Mouse (Mus musculus) kidney, postnatal 36 days (tissue): ENCODE results near the gene Tspan10.

Experiments
- DNase-seq, 2 experiments: peaks; one replicate each; pipeline ENCODE4 v3.0.0; 2021 to 2022; ENCODE audit warnings: mixed read lengths in 2 of 2

Gene Tspan10

GRCm38 (mm10) chr11:120457370-120457769 is 14.9 kb downstream of the Tspan10 start:
- peak in 1 of 2 experiments; percentile 14 for DNase-seq

DNA sequence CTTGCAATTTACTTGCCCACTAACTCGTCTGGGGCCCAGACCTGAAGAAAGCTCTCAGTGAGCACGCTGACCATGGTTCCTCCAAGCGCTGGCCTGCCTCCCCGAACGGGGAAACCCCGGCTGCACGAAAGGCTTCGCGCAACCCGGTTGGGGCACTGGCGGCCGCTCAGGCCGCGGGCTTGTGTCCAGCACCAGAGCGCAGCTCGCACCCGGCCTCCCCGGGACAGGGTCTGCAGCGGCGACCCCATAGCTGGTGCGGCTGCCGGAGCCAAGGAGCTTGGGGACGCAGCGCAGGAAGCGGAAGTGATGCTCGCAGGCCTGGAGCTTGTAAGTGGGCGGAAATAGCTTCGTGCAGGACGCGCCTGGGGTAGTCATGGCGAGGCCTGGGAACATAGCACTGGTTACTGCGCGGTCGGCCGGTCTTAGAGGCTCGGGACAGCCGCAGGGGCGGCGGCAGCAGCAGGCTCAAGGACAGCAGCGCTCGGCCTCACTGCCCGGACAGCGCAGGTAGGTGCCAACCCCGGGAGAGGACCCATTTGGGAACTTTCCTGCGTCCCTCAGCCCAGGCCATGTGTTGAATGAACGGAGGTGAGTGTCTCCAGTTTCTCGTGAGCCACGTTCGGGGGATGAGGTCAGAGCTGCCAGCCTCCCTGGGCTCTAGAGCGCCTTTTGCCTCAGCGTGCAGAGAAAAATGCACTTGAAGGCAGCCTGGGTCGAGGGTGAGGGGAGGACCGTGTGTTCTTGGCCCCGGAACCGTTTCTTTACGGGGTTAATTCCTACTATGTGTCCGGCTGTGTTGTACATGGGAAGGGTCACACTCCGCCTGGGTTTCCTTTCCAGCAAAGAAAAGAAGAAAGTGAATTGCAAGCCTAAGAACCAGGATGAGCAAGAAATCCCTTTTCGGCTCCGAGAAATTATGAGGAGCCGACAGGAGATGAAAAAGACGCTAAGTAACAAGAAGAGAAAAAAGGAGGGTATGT is 15.6 kb downstream of the Tspan10 start, which contains the start of the genes Oxld1 and Ccdc137:
Oxld1 (minus strand) TSS at position 297 of the 980 bp plus-strand sequence.
Ccdc137 (plus strand) TSS at position 344 of the 980 bp plus-strand sequence.
- DNase-seq: peak; percentile 77 to 87

DNA sequence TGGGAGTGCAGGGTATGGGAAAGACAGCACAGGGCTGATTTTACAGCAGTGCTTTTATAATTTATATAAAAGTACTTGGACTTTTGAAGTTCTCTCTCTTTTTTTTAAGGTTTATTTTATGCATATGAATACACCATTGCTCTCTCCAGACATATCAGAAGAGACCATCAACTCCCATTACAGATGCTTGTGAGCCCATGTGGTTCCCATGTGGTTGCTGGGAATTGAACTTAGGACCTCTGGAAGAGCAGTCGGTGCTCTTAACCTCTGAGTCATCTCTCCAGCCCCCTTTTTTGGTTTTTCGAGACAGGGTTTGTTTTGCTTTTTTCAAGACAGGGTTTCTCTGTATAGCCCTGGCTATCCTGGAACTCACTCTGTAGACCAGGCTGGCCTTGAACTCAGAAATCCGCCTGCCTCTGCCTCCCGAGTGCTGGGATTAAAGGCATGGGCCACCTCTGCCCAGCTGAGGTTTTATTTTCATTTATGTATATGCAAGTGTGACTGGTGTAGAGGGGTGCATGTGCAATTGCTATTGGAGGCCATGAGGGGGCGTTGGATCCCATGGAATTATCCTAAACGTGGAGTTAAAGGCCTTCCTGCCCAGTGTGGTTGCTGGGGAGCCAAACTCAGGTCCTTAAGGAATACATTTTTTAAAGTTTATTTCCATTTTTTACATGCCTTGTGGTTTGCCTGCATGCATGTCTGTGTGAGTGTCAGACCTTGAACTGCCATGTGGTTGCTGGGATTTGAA is 16.6 kb downstream of the Tspan10 start:
- peak in 1 of 2 experiments; percentile 58 for DNase-seq

- no peak for DNase-seq
Observed at GRCm38 (mm10) chr11:120463536-120463935, 21.1 kb downstream of the Tspan10 start.

- no peak for DNase-seq
Observed at GRCm38 (mm10) chr11:120464365-120464764, 21.9 kb downstream of the Tspan10 start.

DNA sequence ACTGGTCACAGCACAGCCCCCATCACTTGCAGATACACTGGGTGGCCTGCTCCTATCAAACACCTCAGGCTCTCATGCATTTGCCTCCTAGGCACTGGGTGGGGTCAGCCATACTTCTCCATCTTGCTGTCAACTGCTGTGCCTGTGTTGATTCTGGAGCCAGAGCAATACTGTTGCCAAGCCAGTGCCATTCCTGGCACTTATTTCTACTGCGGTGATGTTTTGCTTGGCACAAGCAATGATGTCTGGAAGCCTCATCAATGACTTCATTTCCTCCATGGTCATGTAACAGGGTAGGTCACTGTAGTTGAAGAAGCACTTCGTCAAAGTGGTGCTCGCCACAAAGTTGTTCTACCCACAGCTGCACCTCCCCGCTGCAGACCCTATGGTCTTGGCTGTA is 23.1 kb downstream of the Tspan10 start:
- DNase-seq: no peak

GRCm38 (mm10) chr11:120467051-120467735 is 24.7 kb downstream of the Tspan10 start, which contains the start of gene Arl16:
Gene Arl16, minus strand, starts transcription at chr11:120467607.
- DNase-seq: peak; percentile 96

- DNase-seq: no peak
Observed at GRCm38 (mm10) chr11:120467736-120468092, 25.3 kb downstream of the Tspan10 start.

- DNase-seq: peak; percentile 78 to 83
Observed at GRCm38 (mm10) chr11:120472052-120472451, 29.6 kb downstream of the Tspan10 start.

DNA sequence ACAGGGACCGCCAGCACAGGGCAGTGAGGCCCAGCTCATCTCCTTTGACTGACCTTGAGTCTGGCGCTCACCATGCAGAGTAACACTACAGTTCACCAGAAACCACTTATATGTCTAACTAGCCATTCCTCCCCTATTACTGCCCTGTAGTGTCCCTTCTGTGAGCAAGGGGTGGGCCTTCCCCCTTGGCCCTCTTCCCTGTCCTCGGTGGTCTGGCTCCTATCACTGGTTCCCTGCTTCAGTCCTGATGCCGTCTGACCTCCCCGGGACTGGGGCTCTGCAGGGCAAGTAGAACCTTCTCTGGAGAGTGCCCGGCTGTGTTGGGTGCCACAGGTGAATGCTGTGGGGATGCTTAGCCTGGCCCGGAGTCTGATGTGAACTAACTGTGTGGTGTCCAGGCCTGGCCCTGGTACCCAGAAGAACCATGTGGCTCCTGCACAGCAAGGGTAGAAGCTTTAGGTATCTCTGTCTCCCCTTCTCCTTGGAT is 41.0 kb downstream of the Tspan10 start:
- DNase-seq: no peak

DNA sequence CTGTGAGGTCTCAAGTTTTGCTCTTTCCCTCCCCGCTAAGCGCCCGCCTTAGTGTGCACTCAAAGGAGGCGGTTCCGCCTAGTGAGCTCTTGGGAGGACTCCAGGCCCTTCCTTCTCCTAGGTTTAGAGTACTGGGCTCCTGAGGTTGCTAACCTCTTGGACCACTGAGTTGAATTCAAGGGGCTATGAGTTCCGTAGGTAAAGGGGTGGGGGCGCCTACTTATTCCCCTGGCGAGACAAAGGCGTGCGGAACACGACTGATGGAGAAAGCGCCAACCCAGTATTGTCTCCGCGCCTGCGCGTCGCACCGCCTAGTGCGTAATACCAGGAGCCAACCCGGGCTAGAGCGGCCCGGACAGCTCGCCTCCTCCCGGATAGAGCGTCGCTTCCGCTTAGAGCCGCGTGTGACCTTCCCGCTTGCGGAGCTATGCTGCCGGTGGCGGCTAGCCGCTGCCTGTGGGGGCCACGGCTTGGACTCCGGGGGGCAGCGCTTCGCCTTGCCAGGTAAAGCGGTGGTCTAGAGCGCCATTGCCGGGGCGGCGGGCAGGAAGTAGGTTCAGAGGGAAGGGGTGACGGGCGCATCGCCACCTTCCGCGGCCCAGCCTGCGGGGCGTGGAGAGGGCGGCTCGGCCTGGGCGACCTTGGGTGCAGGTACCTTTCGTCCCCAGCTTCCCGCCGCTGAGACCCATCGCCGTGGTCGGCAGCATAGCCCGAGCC is 42.0 kb downstream of the Tspan10 start, which contains the start of gene Mrpl12:
Mrpl12 (plus strand) TSS at position 349 of the 717 bp plus-strand sequence.
- peak; percentile 91 to 94 for DNase-seq

DNA sequence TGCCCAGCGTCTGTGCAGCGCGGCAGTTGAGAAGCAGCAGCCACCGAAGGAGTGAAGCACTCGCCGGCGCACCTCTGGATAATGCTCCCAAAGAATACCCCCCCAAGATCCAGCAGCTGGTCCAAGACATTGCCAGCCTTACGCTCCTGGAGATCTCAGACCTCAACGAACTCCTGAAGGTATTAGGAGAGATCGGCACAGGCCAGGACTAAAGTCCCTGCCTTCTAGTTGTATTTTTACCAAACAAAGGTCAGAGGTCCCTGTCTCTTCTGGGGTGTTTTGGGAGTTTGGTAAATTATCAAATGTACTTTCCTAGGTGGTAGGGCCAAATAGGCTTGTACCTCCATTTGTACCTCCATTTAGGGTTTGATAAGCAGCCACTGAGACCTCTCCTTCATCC is 42.8 kb downstream of the Tspan10 start:
- peak; percentile 73 to 80 for DNase-seq

GRCm38 (mm10) chr11:120488516-120488915 is 46.1 kb downstream of the Tspan10 start:
- no peak for DNase-seq

DNA sequence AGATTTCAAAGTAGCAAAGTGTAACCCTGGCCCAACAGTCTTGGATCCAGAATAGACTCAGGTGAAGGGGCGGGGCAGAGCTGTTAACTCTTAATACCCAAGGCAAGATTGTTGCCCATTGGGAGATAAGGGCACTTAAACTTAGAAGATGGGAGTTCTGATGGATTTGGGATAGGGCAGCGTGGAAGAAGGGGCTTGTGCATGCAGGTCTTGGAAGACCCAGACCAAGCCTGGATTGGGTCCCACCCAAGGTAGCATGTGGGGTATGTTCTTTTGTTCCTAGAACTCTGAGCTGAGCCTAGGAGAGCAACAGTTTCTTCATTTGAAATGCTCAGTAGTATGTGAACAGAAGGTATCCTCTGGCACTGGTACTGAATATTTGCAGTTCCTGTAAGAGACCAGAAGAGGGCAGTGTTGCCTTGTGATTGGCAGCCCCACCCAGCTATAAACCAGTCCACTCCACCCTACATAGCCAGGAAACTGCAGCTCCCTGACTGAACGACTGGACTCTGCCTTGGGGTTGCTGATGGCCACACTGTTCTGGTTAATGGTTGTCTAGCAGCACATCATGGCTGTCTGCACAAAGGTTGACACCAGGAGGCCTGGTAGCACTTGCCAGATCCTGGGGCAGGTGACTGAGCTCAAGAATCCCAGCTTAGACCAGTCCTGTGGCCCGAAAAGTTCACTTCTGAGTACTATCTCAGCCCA is 46.8 kb downstream of the Tspan10 start:
- peak; percentile 84 to 93 for DNase-seq

DNA sequence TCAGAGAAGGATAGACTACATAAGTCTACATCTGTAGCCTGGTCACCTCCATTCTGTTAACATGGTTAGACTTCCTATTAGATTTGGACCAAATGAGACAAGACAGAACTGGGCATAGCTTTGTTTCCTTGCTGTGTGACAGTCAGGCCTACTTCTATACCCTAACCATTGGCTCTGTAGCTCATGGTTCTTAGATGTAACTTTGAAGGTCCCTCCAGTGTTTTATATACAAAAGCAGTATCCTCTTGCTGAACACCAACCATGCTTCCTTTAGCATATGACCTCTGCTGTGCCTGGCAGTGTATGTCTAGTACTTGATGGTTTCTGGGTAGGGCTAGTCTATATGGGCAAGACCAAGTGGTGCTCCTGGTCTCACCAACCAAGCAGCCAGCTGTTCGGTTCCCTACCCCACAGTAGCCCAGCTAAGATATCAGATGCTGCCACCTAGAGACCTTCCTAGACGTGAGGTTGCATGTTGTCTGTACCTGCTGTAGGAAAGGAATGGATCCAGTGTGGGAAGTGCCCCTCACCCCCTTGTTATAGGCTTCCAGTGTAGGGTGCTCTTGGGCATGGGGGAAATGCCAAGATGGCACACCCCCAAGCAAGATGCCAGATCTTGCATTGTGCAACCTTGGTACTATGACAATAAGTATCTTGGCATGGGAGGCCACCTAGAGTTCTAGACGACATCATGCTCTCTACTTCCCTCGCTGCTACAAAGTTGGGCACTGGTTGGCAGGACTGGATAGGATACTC is 48.0 kb downstream of the Tspan10 start:
- no peak for DNase-seq

DNA sequence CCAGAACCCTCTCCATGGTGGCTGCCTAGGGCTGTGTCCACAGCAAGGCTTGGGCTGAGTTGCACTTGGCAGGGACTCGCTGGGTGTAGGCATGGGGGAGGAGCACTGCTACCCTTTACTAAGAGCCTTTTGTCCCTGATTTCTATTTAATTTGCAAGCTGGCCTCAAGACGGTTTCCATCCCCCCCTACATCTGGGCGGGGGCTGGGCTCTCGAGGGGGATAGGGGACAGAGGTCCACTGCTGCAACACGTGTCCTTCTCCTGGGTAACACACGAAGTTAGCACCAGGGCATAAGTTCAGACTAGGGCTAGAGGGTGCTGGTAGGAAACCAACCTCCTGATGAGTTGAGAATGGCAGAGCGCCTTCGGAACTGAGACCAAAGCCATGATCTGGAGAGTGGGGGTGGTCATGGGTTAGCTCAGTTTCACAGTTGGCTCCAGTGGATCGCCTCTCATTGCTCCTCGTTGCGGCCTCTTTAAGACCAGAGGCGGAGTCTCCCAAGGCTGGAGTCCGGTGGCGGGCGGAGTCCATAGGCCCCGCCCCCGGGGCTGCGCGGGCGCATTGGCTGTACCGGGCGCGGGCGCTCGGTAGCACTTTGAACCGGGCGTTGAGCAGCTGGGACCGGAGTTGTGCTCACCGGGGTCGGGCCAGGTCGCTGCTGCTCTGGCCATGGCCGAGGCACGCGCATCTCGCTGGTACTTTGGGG is 49.0 kb downstream of the Tspan10 start, which contains the start of gene Slc25a10:
Slc25a10 (plus strand) TSS at position 524 of the 707 bp plus-strand sequence.
- peak; percentile 94 to 97 for DNase-seq

DNA sequence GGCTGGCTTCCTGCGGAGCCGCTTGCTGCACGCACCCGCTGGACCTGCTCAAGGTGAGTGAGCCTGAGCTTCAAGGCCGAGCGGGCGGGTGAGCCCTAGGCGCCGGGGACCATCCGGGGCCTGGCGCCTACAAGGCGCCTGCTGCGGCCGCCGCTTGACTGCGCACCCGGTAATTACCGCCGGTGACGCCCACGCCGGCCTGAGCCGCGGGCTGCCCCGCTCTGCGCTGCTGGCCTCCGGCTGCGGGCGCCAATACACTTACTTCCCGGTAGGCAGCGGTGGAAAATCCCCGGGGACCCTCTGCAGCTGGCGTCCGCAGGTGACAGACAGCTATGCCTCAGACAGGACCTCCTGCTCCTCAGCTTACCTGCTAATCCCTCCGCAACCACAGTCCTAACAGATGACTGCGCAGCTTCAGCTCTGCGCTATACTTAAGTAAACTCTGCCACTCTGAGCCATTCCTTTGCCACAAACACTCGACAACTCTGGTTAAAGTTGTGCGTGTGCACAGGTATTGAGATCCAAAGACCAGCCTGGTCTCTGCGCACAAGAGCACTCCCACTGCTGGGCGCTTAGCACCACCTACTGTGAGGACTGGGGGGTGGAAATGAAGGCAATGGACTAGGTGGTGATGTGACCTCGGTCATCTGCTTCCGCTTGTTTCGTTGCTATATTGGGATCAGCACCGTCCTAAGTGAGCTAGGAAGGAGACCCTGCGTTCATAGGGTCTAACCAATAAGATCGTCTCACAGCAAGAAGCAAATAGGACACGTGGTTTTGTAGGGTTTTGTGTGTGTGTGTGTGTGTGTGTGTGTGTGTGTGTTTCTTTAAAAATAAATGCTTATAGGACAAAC is 49.8 kb downstream of the Tspan10 start:
- peak; percentile 73 to 74 for DNase-seq

DNA sequence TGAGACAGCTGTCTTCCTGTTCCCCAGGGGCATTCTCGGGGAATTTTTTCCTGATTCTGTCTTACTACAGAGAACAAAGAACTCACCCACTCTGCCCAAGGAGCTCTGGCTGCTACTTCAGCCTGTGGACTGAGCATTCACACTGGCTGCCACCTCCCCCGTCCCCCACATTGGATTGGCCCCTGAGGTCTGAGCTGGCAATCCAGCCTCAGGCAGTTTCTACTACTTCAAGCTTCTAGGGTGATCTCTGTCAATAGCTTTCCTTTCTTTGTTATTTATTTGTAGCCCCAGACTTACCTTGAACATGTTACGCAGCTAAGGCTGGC is 50.4 kb downstream of the Tspan10 start:
- DNase-seq: no peak

- peak; percentile 65 to 67 for DNase-seq
Observed at GRCm38 (mm10) chr11:120493351-120493750, 50.9 kb downstream of the Tspan10 start.
